Mouse (Mus musculus) kidney, postnatal 0 days (tissue): ENCODE results near the gene Ano1. TPM values are rescaled to one million over a fixed set of nuclear protein-coding genes. Genes with fewer than 3 reads are reported as not detected.

ENCODE experiments used
- ATAC-seq: fragments of 200-750 bp; cut with Nextera tagmentation; replicated peaks from 2 replicates; pipeline ENCODE4 v1.8.0; 2017; ENCODE audit warnings: low read depth, moderate number of reproducible peaks, moderate TSS enrichment, moderate library complexity; ENCODE audit not compliant: low FRiP score
- DNase-seq: peaks from one replicate; pipeline ENCODE4 v3.0.0-alpha.2; 2016; ENCODE audit warnings: low spot score
- H3K27ac ChIP-seq: fragments of 300-500 bp; sonication (generic); 2 replicates; pipeline ENCODE4 v1.5.1; 2014; ENCODE audit warnings: mild to moderate bottlenecking
- H3K27me3 ChIP-seq: fragments of 300-500 bp; sonication (generic); 2 replicates; pipeline ENCODE4 v1.6.1; 2014; ENCODE audit warnings: low read length, mixed read lengths; ENCODE audit not compliant: insufficient read depth
- H3K36me3 ChIP-seq: fragments of 300-500 bp; sonication (generic); 2 replicates; pipeline ENCODE4 v1.6.1; 2014; ENCODE audit warnings: low read length, mixed read lengths; ENCODE audit not compliant: insufficient read depth
- H3K4me1 ChIP-seq: fragments of 300-500 bp; sonication (generic); replicated peaks from 2 replicates; pipeline ENCODE4 v1.6.1; 2014; ENCODE audit warnings: antibody characterized with exemption, low read length, mixed read lengths; ENCODE audit not compliant: insufficient read depth
- H3K4me2 ChIP-seq: fragments of 300-500 bp; sonication (generic); 2 replicates; pipeline ENCODE4 v1.6.1; 2014; ENCODE audit warnings: mild to moderate bottlenecking, low read length, moderate library complexity, mixed read lengths
- H3K4me3 ChIP-seq: fragments of 300-500 bp; sonication (generic); replicated peaks from 2 replicates; pipeline ENCODE4 v1.5.1; 2014; ENCODE audit warnings: low read depth, low read length
- H3K9ac ChIP-seq: fragments of 300-500 bp; sonication (generic); 2 replicates; pipeline ENCODE4 v1.6.1; 2014; ENCODE audit warnings: low read depth, low read length
- H3K9me3 ChIP-seq: fragments of 300-500 bp; sonication (generic); replicated peaks from 2 replicates; pipeline ENCODE4 v1.6.1; 2016; ENCODE audit warnings: low read length, inconsistent platforms, mixed read lengths
- CTCF ChIP-seq: IDR thresholded peaks from 2 replicates; pipeline ENCODE4 v1.5.1; 2016; ENCODE audit warnings: antibody characterized with exemption, low read depth, mild to moderate bottlenecking, moderate library complexity
- WGBS: fragments of 180-500 bp; shearing (Covaris S2); extraction: QIAGEN DNeasy Blood & Tissue Kit; methylation state at CpG from one replicate; pipeline ENCODE4 v1.1.7; 2014; 5-methylcytosine and 5-hydroxymethylcytosine counted together
- polyA plus RNA-seq: library from polyadenylated mRNA; unstranded; fragments of >200 nt; fragmentation: Nextera tagmentation; extraction: Ambion mirVana; gene quantifications from 2 replicates; pipeline ENCODE4 v1.2.1, GENCODE M21; 2015

Ano1 gene
- polyA plus RNA-seq, 1 experiment from 2014 or later, result 34.1 TPM

DNA sequence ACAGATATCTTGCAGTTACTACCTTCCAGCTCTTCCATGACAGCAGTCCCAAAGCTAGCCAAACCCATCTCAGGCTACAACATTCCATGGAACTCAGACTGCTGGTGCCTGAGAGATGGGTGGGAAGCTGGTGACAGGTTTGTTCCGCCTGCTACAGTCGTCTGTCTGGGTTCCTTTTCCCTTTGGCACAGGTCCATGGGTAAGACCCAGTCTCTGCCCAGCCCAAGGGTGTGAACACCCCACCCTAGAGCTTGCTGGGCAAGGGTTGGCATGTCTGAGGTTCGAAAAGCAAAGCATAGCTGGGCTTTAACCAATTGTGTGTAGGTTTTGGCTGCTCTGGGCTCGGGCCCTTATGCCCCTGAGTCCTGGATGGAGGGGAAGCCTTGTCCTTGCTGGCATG lies 139.4 kb downstream of the Ano1 start:
- no peak overlapping the region for H3K4me3 ChIP-seq
- WGBS, result 67% methylated on average over 4 of the region's 4 CpGs
- no peaks in the 10 kb centered on the region for H3K27me3 ChIP-seq
- no peak for TF ChIP-seq CTCF
- ATAC-seq, result no peak
- H3K27ac ChIP-seq, result no peak overlapping the region
- H3K4me2 ChIP-seq, result no peak overlapping the region
- H3K9me3 ChIP-seq, result no peaks in the 10 kb centered on the region
- no peak overlapping the region for H3K9ac ChIP-seq
- DNase-seq, result no peak
- no peaks in the 10 kb centered on the region for H3K36me3 ChIP-seq
- H3K4me1 ChIP-seq, result no peaks in the 10 kb centered on the region

DNA sequence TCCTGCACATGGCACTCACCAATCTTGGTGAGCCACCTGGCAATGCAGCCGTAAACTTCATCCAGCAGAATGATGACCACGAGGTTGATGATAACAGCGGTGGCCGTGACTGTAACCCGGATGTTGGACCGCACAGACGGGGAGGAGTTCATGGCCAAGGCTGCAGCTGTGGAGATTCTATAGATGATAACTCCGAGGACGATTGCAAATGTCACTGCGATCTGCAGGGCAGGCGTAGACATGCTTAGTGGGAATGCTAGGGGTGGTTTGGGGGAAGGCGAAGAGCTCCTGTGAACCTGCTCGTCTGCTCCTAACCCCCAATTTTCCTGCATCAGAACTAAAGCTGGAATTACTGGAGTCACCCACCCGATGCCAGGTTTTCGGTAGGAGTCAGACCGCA lies 140.2 kb downstream of the Ano1 start:
- DNase-seq (no peak), ATAC-seq (no peak)
- TF ChIP-seq CTCF, result no peak
- Histone ChIP-seq H3K9me3 (no peaks in the 10 kb centered on the region), H3K27me3 (no peaks in the 10 kb centered on the region), H3K9ac (no peak overlapping the region), H3K36me3 (no peaks in the 10 kb centered on the region; the same call in 1 of the 2 replicates), H3K4me2 (no peak overlapping the region), H3K4me1 (no peaks in the 10 kb centered on the region), H3K27ac (no peak overlapping the region), H3K4me3 (no peak overlapping the region)
- 91% methylated on average over 16 of the region's 16 CpGs for WGBS

DNA sequence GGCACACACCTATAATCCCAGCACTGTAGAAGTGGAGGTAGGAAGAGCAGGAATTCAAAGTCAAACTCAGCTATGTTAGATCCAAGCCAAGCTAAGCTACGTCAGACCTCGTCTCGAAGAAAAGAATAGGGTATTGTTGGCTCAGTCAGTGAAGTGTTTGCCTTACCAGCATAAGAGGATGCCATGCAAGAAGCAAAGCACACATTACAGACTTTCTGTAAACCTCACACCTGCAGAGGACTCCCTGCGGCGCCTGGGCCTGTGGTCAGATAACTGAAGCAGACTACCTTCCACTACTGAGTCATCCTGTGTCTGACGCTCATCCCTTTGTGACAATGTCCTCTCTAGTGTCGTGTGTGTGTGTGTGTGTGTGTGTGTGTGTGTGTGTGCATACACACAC lies 142.2 kb downstream of the Ano1 start:
- TF ChIP-seq CTCF, result no peak
- no peaks in the 10 kb centered on the region for H3K27me3 ChIP-seq
- no peak overlapping the region for H3K4me3 ChIP-seq
- H3K9me3 ChIP-seq, result no peaks in the 10 kb centered on the region
- DNase-seq (no peak), ATAC-seq (no peak)
- H3K4me2 ChIP-seq, result no peak overlapping the region
- no peaks in the 10 kb centered on the region for H3K4me1 ChIP-seq
- 82% methylated on average over 7 of the region's 7 CpGs for WGBS
- H3K36me3 ChIP-seq, result peaks cover 4% of the 10 kb centered on the region; the same call in 1 of the 2 replicates
- no peak overlapping the region for H3K9ac ChIP-seq
- H3K27ac ChIP-seq, result no peak overlapping the region

DNA sequence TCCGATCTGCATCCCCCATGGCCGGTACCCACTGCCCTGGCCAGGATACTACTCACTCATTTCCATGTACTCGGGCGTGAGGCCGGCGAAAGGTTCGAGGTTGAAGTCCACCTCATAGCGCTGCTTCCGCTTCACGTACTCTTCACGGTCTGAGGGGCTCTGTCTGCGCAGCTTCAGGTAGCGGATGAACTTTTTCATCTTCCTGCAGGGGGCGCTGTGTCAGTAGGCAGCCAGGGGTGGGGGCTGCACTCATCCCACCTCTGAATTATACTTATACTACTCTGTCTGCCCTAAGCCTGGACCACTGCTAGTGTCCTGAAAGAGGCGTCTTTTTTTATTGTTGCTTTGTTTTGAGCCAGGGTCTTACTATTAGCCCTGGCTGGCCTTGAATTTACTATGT lies 143.9 kb downstream of the Ano1 start:
- Histone ChIP-seq H3K4me2 (no peak overlapping the region), H3K9me3 (no peaks in the 10 kb centered on the region), H3K27ac (no peak overlapping the region), H3K4me3 (no peak overlapping the region), H3K27me3 (no peaks in the 10 kb centered on the region), H3K9ac (no peak overlapping the region), H3K4me1 (no peaks in the 10 kb centered on the region), H3K36me3 (peaks cover 4% of the 10 kb centered on the region; the same call in 1 of the 2 replicates)
- WGBS, result 91% methylated on average over 15 of the region's 15 CpGs
- peak; percentile 38; the same call in 1 of the 2 replicates for TF ChIP-seq CTCF
- DNase-seq (no peak), ATAC-seq (no peak)

DNA sequence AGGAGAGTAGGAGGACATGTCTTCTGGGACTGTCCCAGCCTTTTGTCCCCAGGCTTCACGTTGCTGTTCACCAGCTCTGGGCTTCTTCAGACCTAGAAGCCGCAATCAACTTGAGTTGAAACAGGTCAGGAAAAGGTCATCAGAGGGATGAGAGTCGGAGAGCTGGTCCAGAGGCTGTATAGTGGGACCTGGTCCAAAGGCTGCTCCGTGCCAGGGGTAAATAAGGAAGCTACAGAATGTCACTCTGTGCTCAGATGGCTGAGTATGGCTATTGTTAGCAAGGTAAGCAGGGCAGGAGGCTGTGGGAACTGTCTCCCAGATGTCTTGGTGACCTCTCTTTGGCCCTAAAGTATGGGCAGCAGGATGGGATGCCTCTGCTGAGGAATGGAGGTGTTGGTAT lies 147.0 kb downstream of the Ano1 start:
- Histone ChIP-seq H3K36me3 (peaks cover 4% of the 10 kb centered on the region; the same call in 1 of the 2 replicates), H3K4me2 (no peak overlapping the region), H3K4me3 (no peak overlapping the region), H3K27ac (no peak overlapping the region), H3K27me3 (no peaks in the 10 kb centered on the region), H3K9ac (no peak overlapping the region), H3K4me1 (no peaks in the 10 kb centered on the region), H3K9me3 (no peaks in the 10 kb centered on the region)
- no peak for TF ChIP-seq CTCF
- WGBS, result 60% methylated on average over 4 of the region's 4 CpGs
- no peak for DNase-seq
- no peak for ATAC-seq

DNA sequence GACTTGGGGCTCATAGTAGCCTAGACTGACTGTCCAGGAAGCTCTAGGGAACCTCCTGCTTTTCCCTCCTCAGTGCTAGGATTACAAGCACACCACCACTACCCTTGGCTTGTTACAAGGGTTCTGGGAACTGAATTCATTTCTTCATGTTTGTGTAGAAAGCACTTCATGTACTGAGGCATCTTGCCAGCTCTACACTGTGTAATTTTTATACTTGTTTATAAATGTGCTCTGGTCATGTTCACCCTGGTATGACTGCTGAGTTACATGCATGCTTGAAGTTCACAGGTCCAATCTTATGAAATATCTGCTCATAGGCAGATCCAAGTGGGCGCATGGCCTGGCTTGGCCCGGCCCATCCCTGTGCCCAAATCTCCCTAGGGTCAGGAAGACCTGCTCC lies 147.5 kb downstream of the Ano1 start:
- ATAC-seq (no peak), DNase-seq (no peak)
- Histone ChIP-seq H3K4me1 (no peaks in the 10 kb centered on the region), H3K9ac (no peak overlapping the region), H3K36me3 (peaks cover 4% of the 10 kb centered on the region; the same call in 1 of the 2 replicates), H3K27ac (no peak overlapping the region), H3K4me3 (no peak overlapping the region), H3K27me3 (no peaks in the 10 kb centered on the region), H3K4me2 (no peak overlapping the region), H3K9me3 (no peaks in the 10 kb centered on the region)
- no peak for TF ChIP-seq CTCF
- 92% methylated on average over 2 of the region's 2 CpGs for WGBS

DNA sequence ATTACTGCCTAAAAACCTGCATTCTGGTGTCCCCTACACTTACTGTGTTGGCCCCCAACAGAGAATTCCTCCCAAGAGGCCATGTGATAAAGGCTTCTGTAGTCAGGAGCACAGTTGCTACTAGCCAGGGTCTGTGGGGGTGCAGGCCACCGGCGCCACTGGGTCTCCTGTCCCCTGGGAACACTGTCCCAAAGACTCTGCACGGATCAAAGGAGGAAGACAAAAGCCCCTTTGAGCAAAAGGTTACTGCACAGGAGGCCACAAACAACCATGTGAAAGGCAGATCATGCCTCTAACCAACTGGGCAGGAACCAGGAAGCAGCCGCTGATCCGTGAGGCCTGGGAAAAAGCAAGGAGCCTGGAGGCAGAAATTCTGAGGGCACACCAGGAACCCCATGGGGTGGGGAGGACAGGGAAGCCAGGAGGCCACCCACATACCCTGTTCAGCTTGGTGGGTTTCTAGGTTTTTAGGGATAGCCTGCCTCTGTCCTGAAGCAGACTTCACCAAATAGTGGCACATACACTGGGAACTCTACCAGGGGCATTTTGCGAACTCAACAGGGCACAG lies 151.4 kb downstream of the Ano1 start:
- Histone ChIP-seq H3K4me1 (no peaks in the 10 kb centered on the region), H3K27ac (peak overlapping the region; percentile 1; the same call in 1 of the 2 replicates), H3K4me2 (no peak overlapping the region), H3K27me3 (no peaks in the 10 kb centered on the region), H3K9ac (no peak overlapping the region), H3K4me3 (no peak overlapping the region), H3K36me3 (no peaks in the 10 kb centered on the region), H3K9me3 (no peaks in the 10 kb centered on the region)
- no peak for TF ChIP-seq CTCF
- 48% methylated on average over 6 of the region's 6 CpGs for WGBS
- 0 out of 2 replicates have a peak, but pooled peaks have one; percentile 25 for ATAC-seq
- no peak for DNase-seq
